In genomic region chr1:166049046-166049827, GRCm38 (mm10) we compare ENCODE assay signal across 8 mouse cellular contexts. TPM values are rescaled to one million over a fixed set of nuclear protein-coding genes. Genes with fewer than 3 reads are reported as not detected.
DNase-seq lines count a peak whose midpoint lies in the region; ATAC-seq and TF ChIP-seq lines count a peak whose summit lies in the region.

No protein-coding gene starts in this region.

- H3K27ac ChIP-seq in layer of hippocampus, adult 2 months: no peak overlapping the region
- H3K27ac ChIP-seq in hindbrain, postnatal 0 days: peak overlapping the region; percentile 48; the same call in 1 of the 2 replicates

- 12% methylated on average over 11 of the region's 11 CpGs for WGBS in hindbrain, postnatal 0 days

- no peaks in the 10 kb centered on the region for H3K9me3 ChIP-seq in hindbrain, postnatal 0 days (ENCODE audit: low read length)

- H3K4me3 ChIP-seq in layer of hippocampus, adult 2 months: peak overlapping the region; percentile 58
- peak overlapping the region; percentile 42 for H3K4me3 ChIP-seq in hindbrain, postnatal 0 days (ENCODE audit: low read length)

- H3K9ac ChIP-seq in hindbrain, postnatal 0 days (replicated peaks; ENCODE audit: low read length): peak overlapping the region; percentile 10; the same call in 1 of the 2 replicates

- ATAC-seq in hindbrain, postnatal 0 days: peak; percentile 72
- no peak for ATAC-seq in monocyte, adult 5-6 weeks (replicated peaks; ENCODE audit: insufficient number of reproducible peaks, low FRiP score, low TSS enrichment, poor library complexity, severe bottlenecking)

- H3K4me2 ChIP-seq in hindbrain, postnatal 0 days (ENCODE audit: low read depth, low read length): peak overlapping the region; percentile 92

- DNase-seq in layer of hippocampus, adult 2 months (ENCODE audit: low spot score in 2 of 2): no peak
- DNase-seq in layer of hippocampus, adult 18-20 months (ENCODE audit: low spot score in 2 of 2): no peak
- DNase-seq in embryo, embryonic 11 days: peak; percentile 76
- peak; percentile 56 for DNase-seq in hindbrain, postnatal 0 days (ENCODE audit: low spot score)
- DNase-seq in neural tube, embryonic 10.5 days (ENCODE audit: extremely low spot score, low spot score): peak; percentile 64
- DNase-seq in kidney, postnatal 10 days: no peak
- DNase-seq in layer of hippocampus, adult 11-12 months (ENCODE audit: low spot score): no peak

- TF ChIP-seq CTCF in layer of hippocampus, adult 2 months (conservative IDR thresholded peaks at IDR 0.05): no peak
- no peak for TF ChIP-seq CTCF in hindbrain, postnatal 0 days (IDR thresholded peaks at IDR 0.05; ENCODE audit: low read depth)

- no peaks in the 10 kb centered on the region for H3K27me3 ChIP-seq in hindbrain, postnatal 0 days (ENCODE audit: insufficient read depth, low read length)

- H3K36me3 ChIP-seq in hindbrain, postnatal 0 days (ENCODE audit: insufficient read depth, low read length): no peaks in the 10 kb centered on the region

- H3K4me1 ChIP-seq in hindbrain, postnatal 0 days (ENCODE audit: insufficient read depth, low read length): peaks cover 12% of the 10 kb centered on the region; the same call in 1 of the 2 replicates

RNA-seq across cellular contexts. Expression of gene Pou2f1, which starts 46.8 kb away (rescaled TPM):
- total RNA-seq in layer of hippocampus, adult 2 months (2021): 10 to 100 TPM; 15.2 to 22.4 TPM
- total RNA-seq in layer of hippocampus, adult 18-20 months (2021): 10 to 100 TPM; 14.6 to 18.0 TPM
- total RNA-seq in hindbrain, postnatal 0 days (2014; rRNA removed): 26.7 and 29.6 TPM in 2 replicates
- polyA plus RNA-seq in hindbrain, postnatal 0 days (2015; fragmentation: Nextera tagmentation; extraction: Ambion mirVana): 12.5 and 13.9 TPM in 2 replicates
- total RNA-seq in monocyte, adult 5-6 weeks (2017): 11.7 to 22.8 TPM (median 18.7 TPM) in 3 replicates

Comparison
In these comparisons a context has a peak if more than half of its experiments do, and no peak if none do; other contexts are left out.
1. DNase-seq: peak in embryo, embryonic 11 days (single experiment), hindbrain, postnatal 0 days (single experiment) and neural tube, embryonic 10.5 days (single experiment); none in layer of hippocampus, adult 2 months (0 of 2), layer of hippocampus, adult 18-20 months (0 of 2), kidney, postnatal 10 days (single experiment) and layer of hippocampus, adult 11-12 months (single experiment).